Mouse (Mus musculus) liver, embryonic 14.5 days (tissue): ENCODE data around the gene Mapk1. TPM values are rescaled to one million over a fixed set of nuclear protein-coding genes. Genes with fewer than 3 reads are reported as not detected.

Source experiments
- ATAC-seq: fragments of 200-750 bp; cut with Nextera tagmentation; 2 replicates; pipeline ENCODE4 v1.8.0; 2017; ENCODE audit warnings: moderate number of reproducible peaks, mild to moderate bottlenecking, moderate library complexity; ENCODE audit not compliant: insufficient read depth
- DNase-seq, 3 experiments: peaks; one replicate each; pipeline ENCODE4 v3.0.0-alpha.2; 2012 to 2013; ENCODE audit warnings: low read depth in 3 of 3, low spot score in 3 of 3
- H3K27ac ChIP-seq: fragments of 300-500 bp; sonication (generic); 2 replicates; pipeline ENCODE4 v1.5.1; 2014; ENCODE audit warnings: moderate library complexity, mild to moderate bottlenecking, control low read depth, inconsistent platforms
- H3K27me3 ChIP-seq: fragments of 300-500 bp; sonication (generic); 2 replicates; pipeline ENCODE4 v1.6.1; 2014; ENCODE audit warnings: mild to moderate bottlenecking, low read length, moderate library complexity; ENCODE audit not compliant: control insufficient read depth, insufficient read depth
- H3K36me3 ChIP-seq: fragments of 300-500 bp; sonication (generic); replicated peaks from 2 replicates; pipeline ENCODE4 v1.6.1; 2014; ENCODE audit warnings: low read depth; ENCODE audit not compliant: control insufficient read depth, insufficient read depth
- H3K4me1 ChIP-seq, 2 experiments: fragments of 200-500 bp in 1 of 2; fragments of 300-500 bp in 1 of 2; sonication (generic) in 1 of 2; replicated peaks; 2 replicates each; pipeline ENCODE4 v1.6.1; 2012 to 2014; ENCODE audit warnings: antibody characterized with exemption in 1 of 2, inconsistent platforms in 1 of 2, low read length in 1 of 2; ENCODE audit not compliant: control insufficient read depth in 2 of 2, insufficient read depth in 2 of 2
- H3K4me2 ChIP-seq: fragments of 300-500 bp; sonication (generic); 2 replicates; pipeline ENCODE4 v1.6.1; 2014; ENCODE audit warnings: low read depth, mild to moderate bottlenecking, control low read depth, moderate library complexity
- H3K4me3 ChIP-seq, 2 experiments: fragments of 200-500 bp in 1 of 2; fragments of 300-500 bp in 1 of 2; sonication (generic) in 1 of 2; 2 replicates each; pipeline ENCODE4 v1.5.1; 2012 to 2014; ENCODE audit warnings: low read depth in 2 of 2, low read length in 2 of 2, mild to moderate bottlenecking in 2 of 2, control low read depth in 1 of 2, inconsistent platforms in 1 of 2, moderate library complexity in 1 of 2; ENCODE audit not compliant: insufficient read depth in 1 of 2
- H3K9ac ChIP-seq: fragments of 300-500 bp; sonication (generic); replicated peaks from 2 replicates; pipeline ENCODE4 v1.6.1; 2014; ENCODE audit warnings: mild to moderate bottlenecking, control low read depth, moderate library complexity
- H3K9me3 ChIP-seq: fragments of 300-500 bp; sonication (generic); 2 replicates; pipeline ENCODE4 v1.6.1; 2016; ENCODE audit warnings: low read length, mixed read lengths; ENCODE audit not compliant: control insufficient read depth
- CTCF ChIP-seq: IDR thresholded peaks from 2 replicates; pipeline ENCODE4 v1.5.1; 2016; ENCODE audit warnings: antibody characterized with exemption, low read depth, control low read depth
- EP300 ChIP-seq: IDR thresholded peaks from 2 replicates; pipeline ENCODE4 v1.6.1; 2016; ENCODE audit warnings: antibody characterized with exemption, low read depth
- WGBS: fragments of 180-500 bp; shearing (Covaris S2); extraction: QIAGEN DNeasy Blood & Tissue Kit; methylation state at CpG from one replicate; pipeline ENCODE4 v1.1.7; 2014; ENCODE audit not compliant: insufficient replicate concordance; 5-methylcytosine and 5-hydroxymethylcytosine counted together
- polyA plus RNA-seq, 2 experiments: library from polyadenylated mRNA; depleted of rRNA in 1 of 2; stranded (reverse) in 1 of 2; unstranded in 1 of 2; fragments of >200 nt; fragmentation: Nextera tagmentation in 1 of 2; extraction: Ambion mirVana in 1 of 2; gene quantifications; 2 replicates each; pipeline versions ENCODE4 v1.2.1 to v1.2.3; 2012 to 2014

The Mapk1 gene
- polyA plus RNA-seq, 2 experiments, result 55.1 to 91.6 TPM

DNA sequence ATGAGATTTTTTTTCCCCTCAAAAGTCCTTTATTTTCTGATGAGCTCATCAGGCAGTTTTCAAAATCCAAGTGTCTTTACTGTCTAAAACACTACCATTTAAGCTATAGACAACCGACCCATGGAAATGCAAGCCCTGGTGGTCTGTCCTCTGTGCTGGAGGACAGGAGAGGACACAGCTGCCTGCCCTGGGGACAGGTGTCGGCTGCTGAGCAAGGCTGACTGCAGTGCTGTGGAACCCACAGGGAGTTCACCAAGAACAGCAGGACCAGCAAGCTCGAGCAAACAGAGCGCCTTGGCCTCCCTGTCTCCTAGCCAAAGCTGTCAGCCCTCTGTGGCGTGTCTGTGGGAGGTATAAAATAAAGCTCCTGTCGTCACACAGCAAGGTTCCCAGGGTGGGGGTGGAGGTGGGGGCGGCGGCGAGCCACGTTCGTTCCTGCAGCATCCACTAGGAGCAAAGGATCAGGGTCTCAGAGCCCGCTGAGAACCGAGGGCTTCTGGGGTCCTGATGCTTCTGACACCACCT lies 103.5 kb downstream of the Mapk1 start:
- 85% methylated on average over 13 of the region's 13 CpGs for WGBS
- Histone ChIP-seq H3K27ac (no peak overlapping the region), H3K9ac (no peak overlapping the region), H3K4me3 (no peak overlapping the region), H3K9me3 (no peaks in the 10 kb centered on the region), H3K36me3 (peaks cover 22% of the 10 kb centered on the region), H3K4me2 (no peak overlapping the region), H3K27me3 (no peaks in the 10 kb centered on the region), H3K4me1 (no peaks in the 10 kb centered on the region)
- TF ChIP-seq CTCF, result no peak
- TF ChIP-seq EP300, result no peak
- ATAC-seq (no peak), DNase-seq (no peak)

- DNase-seq (no peak), ATAC-seq (no peak)
- no peaks in the 10 kb centered on the region for H3K9me3 ChIP-seq
- H3K4me3 ChIP-seq, result no peak overlapping the region
- no peak overlapping the region for H3K27ac ChIP-seq
- no peak overlapping the region for H3K9ac ChIP-seq
- H3K4me2 ChIP-seq, result no peak overlapping the region
- H3K27me3 ChIP-seq, result no peaks in the 10 kb centered on the region
- WGBS, result 73% methylated on average over 3 of the region's 3 CpGs
- H3K4me1 ChIP-seq, result no peaks in the 10 kb centered on the region
- no peak for TF ChIP-seq CTCF
- no peak for TF ChIP-seq EP300
- H3K36me3 ChIP-seq, result peaks cover 22% of the 10 kb centered on the region
Measured at GRCm38 (mm10) chr16:17088346-17088745, 105.2 kb downstream of the Mapk1 start.

- no peak for ATAC-seq
- no peak for DNase-seq
- Histone ChIP-seq H3K9me3 (no peaks in the 10 kb centered on the region), H3K4me3 (no peak overlapping the region), H3K9ac (no peak overlapping the region), H3K36me3 (peaks cover 52% of the 10 kb centered on the region), H3K27me3 (no peaks in the 10 kb centered on the region), H3K27ac (no peak overlapping the region), H3K4me2 (no peak overlapping the region), H3K4me1 (no peaks in the 10 kb centered on the region)
- TF ChIP-seq CTCF (no peak), EP300 (no peak)
- WGBS, result 77% methylated on average over 3 of the region's 3 CpGs
Measured at GRCm38 (mm10) chr16:17096938-17097337, 113.8 kb downstream of the Mapk1 start.

Other genes with a start within 250 kb of the Mapk1 start
- 0.02 TPM in 2 replicates for gene Spag6l, start 153.9 kb upstream of the Mapk1 start, polyA plus RNA-seq (2012; rRNA removed)
- gene Spag6l, start 153.9 kb upstream of the Mapk1 start, polyA plus RNA-seq (2014; fragmentation: Nextera tagmentation; extraction: Ambion mirVana), result not detected in 2 replicates
- 1.4 and 1.7 TPM in 2 replicates for gene Igll1, start 119.4 kb upstream of the Mapk1 start, polyA plus RNA-seq (2012; rRNA removed)
- 2.7 and 4.1 TPM in 2 replicates for gene Igll1, start 119.4 kb upstream of the Mapk1 start, polyA plus RNA-seq (2014; fragmentation: Nextera tagmentation; extraction: Ambion mirVana)
- gene Top3b, start 112.6 kb upstream of the Mapk1 start, polyA plus RNA-seq (2012; rRNA removed), result 22.8 and 25.4 TPM in 2 replicates
- 19.1 and 22.5 TPM in 2 replicates for gene Top3b, start 112.6 kb upstream of the Mapk1 start, polyA plus RNA-seq (2014; fragmentation: Nextera tagmentation; extraction: Ambion mirVana)
- 1.5 and 1.8 TPM in 2 replicates for gene Vpreb1, start 112.5 kb upstream of the Mapk1 start, polyA plus RNA-seq (2012; rRNA removed)
- 2.6 and 3.6 TPM in 2 replicates for gene Vpreb1, start 112.5 kb upstream of the Mapk1 start, polyA plus RNA-seq (2014; fragmentation: Nextera tagmentation; extraction: Ambion mirVana)
- 4.0 and 5.3 TPM in 2 replicates for gene Ppm1f, start 86.9 kb upstream of the Mapk1 start, polyA plus RNA-seq (2012; rRNA removed)
- 3.8 and 4.1 TPM in 2 replicates for gene Ppm1f, start 86.9 kb upstream of the Mapk1 start, polyA plus RNA-seq (2014; fragmentation: Nextera tagmentation; extraction: Ambion mirVana)
- 0.20 and 0.51 TPM in 2 replicates for gene Ypel1, start 86.3 kb downstream of the Mapk1 start, polyA plus RNA-seq (2012; rRNA removed)
- 0.43 and 0.94 TPM in 2 replicates for gene Ypel1, start 86.3 kb downstream of the Mapk1 start, polyA plus RNA-seq (2014; fragmentation: Nextera tagmentation; extraction: Ambion mirVana)
- 29.1 and 33.4 TPM in 2 replicates for gene Ppil2, start 127.9 kb downstream of the Mapk1 start, polyA plus RNA-seq (2012; rRNA removed)
- gene Ppil2, start 127.9 kb downstream of the Mapk1 start, polyA plus RNA-seq (2014; fragmentation: Nextera tagmentation; extraction: Ambion mirVana), result 46.1 and 50.5 TPM in 2 replicates
- gene 2610318N02Rik, start 141.8 kb downstream of the Mapk1 start, polyA plus RNA-seq (2012; rRNA removed), result 18.8 and 21.5 TPM in 2 replicates
- 15.2 and 16.7 TPM in 2 replicates for gene 2610318N02Rik, start 141.8 kb downstream of the Mapk1 start, polyA plus RNA-seq (2014; fragmentation: Nextera tagmentation; extraction: Ambion mirVana)
- 22.4 and 23.3 TPM in 2 replicates for gene Sdf2l1, start 149.0 kb downstream of the Mapk1 start, polyA plus RNA-seq (2012; rRNA removed)
- 38.3 and 41.0 TPM in 2 replicates for gene Sdf2l1, start 149.0 kb downstream of the Mapk1 start, polyA plus RNA-seq (2014; fragmentation: Nextera tagmentation; extraction: Ambion mirVana)
- 10.2 and 10.8 TPM in 2 replicates for gene Ydjc, start 161.2 kb downstream of the Mapk1 start, polyA plus RNA-seq (2012; rRNA removed)
- 7.9 and 9.6 TPM in 2 replicates for gene Ydjc, start 161.2 kb downstream of the Mapk1 start, polyA plus RNA-seq (2014; fragmentation: Nextera tagmentation; extraction: Ambion mirVana)
- gene Ccdc116, start 163.8 kb downstream of the Mapk1 start, polyA plus RNA-seq (2012; rRNA removed), result 0.92 and 1.0 TPM in 2 replicates
- 0.37 and 0.51 TPM in 2 replicates for gene Ccdc116, start 163.8 kb downstream of the Mapk1 start, polyA plus RNA-seq (2014; fragmentation: Nextera tagmentation; extraction: Ambion mirVana)
- 34.6 and 65.1 TPM in 2 replicates for gene Ube2l3, start 219.3 kb downstream of the Mapk1 start, polyA plus RNA-seq (2012; rRNA removed)
- 208 and 218 TPM in 2 replicates for gene Ube2l3, start 219.3 kb downstream of the Mapk1 start, polyA plus RNA-seq (2014; fragmentation: Nextera tagmentation; extraction: Ambion mirVana)
- gene Rimbp3, start 225.2 kb downstream of the Mapk1 start, polyA plus RNA-seq (2012; rRNA removed), result 0.01 and 0.03 TPM in 2 replicates
- 0.05 and 0.06 TPM in 2 replicates for gene Rimbp3, start 225.2 kb downstream of the Mapk1 start, polyA plus RNA-seq (2014; fragmentation: Nextera tagmentation; extraction: Ambion mirVana)